Mouse (Mus musculus): ENCODE measurements around the gene Fam89b.
"Not testable (repeated sequence)": the region's sequence is repeated elsewhere in the genome, so short reads cannot be mapped to it uniquely, and the experiment has no call there.

DNA sequence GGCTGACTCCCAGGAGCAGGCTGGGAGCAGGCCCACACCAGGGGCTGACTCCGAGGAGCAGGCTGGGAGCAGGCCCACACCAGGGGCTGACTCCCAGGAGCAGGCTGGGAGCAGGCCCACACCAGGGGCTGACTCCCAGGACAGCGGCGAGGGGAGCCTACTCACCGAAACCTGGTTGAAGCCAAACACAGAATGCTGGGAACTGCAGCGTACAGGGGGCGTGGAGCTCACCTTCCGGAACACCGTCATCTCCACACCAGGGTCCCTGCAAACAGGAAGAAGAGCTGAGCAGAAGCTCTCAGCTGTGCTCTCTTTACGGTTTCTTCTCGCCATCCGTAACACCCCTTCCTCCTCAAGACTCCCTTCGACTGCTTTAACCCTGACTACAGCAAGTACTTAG, 42.5 kb downstream of the Fam89b start:
- not testable (repeated sequence) for TF ChIP-seq CTCF (conservative IDR thresholded peaks at IDR 0.05; ENCODE audit: low read length); POU5F1 (IDR thresholded peaks at IDR 0.05; ENCODE audit: borderline replicate concordance, low read length); NANOG (IDR thresholded peaks at IDR 0.05; ENCODE audit: borderline replicate concordance, low read length)

Data from E14TG2a.4 (cell line).